Mouse (Mus musculus): Measurements from ENCODE around the gene 2310061I04Rik. TPM values are rescaled to one million over a fixed set of nuclear protein-coding genes. Genes with fewer than 3 reads are reported as not detected.

The 2310061I04Rik gene
- polyA plus RNA-seq, 1 experiment from 2014 or later = 28.5 TPM

MicroRNA genes within 50 kb of the gene (microRNA counts, 519-probe panel; counts per million panel counts)
- microRNA mmu-miR-1894-3p = 171 counts per million, percentile 57 among the panel's probes with 10 or more counts
- microRNA mmu-miR-1894-5p = 171 counts per million, percentile 57 among the panel's probes with 10 or more counts

Small RNAs within 50 kb of the gene (microRNA-seq; reads per million reads assigned to microRNA genes)
- gene Gm28033 (2.1 reads per million), gene Mir1894 (not detected)

Other genes starting within 250 kb of the 2310061I04Rik start
- gene Vars2, start 229.8 kb downstream of the 2310061I04Rik start, polyA plus RNA-seq (2014; fragmentation: Nextera tagmentation; extraction: Ambion mirVana) = 13.1 and 15.0 TPM in 2 replicates
- gene Gtf2h4, start 223.7 kb downstream of the 2310061I04Rik start, polyA plus RNA-seq (2014; fragmentation: Nextera tagmentation; extraction: Ambion mirVana) = 42.9 and 46.1 TPM in 2 replicates
- gene Ddr1, start 192.8 kb downstream of the 2310061I04Rik start, polyA plus RNA-seq (2014; fragmentation: Nextera tagmentation; extraction: Ambion mirVana) = 95.8 and 98.1 TPM in 2 replicates
- 2.0 and 2.8 TPM in 2 replicates for gene Ier3, start 75.7 kb downstream of the 2310061I04Rik start, polyA plus RNA-seq (2014; fragmentation: Nextera tagmentation; extraction: Ambion mirVana)
- gene Flot1, start 74.2 kb downstream of the 2310061I04Rik start, polyA plus RNA-seq (2014; fragmentation: Nextera tagmentation; extraction: Ambion mirVana) = 48.5 and 52.3 TPM in 2 replicates
- gene Tubb5, start 59.1 kb downstream of the 2310061I04Rik start, polyA plus RNA-seq (2014; fragmentation: Nextera tagmentation; extraction: Ambion mirVana) = 1,543 and 1,545 TPM in 2 replicates
- 15.0 and 18.3 TPM in 2 replicates for gene Mdc1, start 55.9 kb downstream of the 2310061I04Rik start, polyA plus RNA-seq (2014; fragmentation: Nextera tagmentation; extraction: Ambion mirVana)
- gene Nrm, start 36.1 kb downstream of the 2310061I04Rik start, polyA plus RNA-seq (2014; fragmentation: Nextera tagmentation; extraction: Ambion mirVana) = 47.3 and 50.3 TPM in 2 replicates
- 34.9 and 39.3 TPM in 2 replicates for gene Ppp1r18, start 31.8 kb downstream of the 2310061I04Rik start, polyA plus RNA-seq (2014; fragmentation: Nextera tagmentation; extraction: Ambion mirVana)
- 42.9 and 51.3 TPM in 2 replicates for gene Dhx16, start 17.6 kb downstream of the 2310061I04Rik start, polyA plus RNA-seq (2014; fragmentation: Nextera tagmentation; extraction: Ambion mirVana)
- 213 and 214 TPM in 2 replicates for gene Atat1, start 12.6 kb upstream of the 2310061I04Rik start, polyA plus RNA-seq (2014; fragmentation: Nextera tagmentation; extraction: Ambion mirVana)
- 67.9 and 72.0 TPM in 2 replicates for gene Mrps18b, start 19.0 kb upstream of the 2310061I04Rik start, polyA plus RNA-seq (2014; fragmentation: Nextera tagmentation; extraction: Ambion mirVana)
- 48.9 and 49.3 TPM in 2 replicates for gene Ppp1r10, start 19.0 kb upstream of the 2310061I04Rik start, polyA plus RNA-seq (2014; fragmentation: Nextera tagmentation; extraction: Ambion mirVana)
- gene Abcf1, start 72.3 kb upstream of the 2310061I04Rik start, polyA plus RNA-seq (2014; fragmentation: Nextera tagmentation; extraction: Ambion mirVana) = 103 and 113 TPM in 2 replicates
- gene Gnl1, start 82.4 kb upstream of the 2310061I04Rik start, polyA plus RNA-seq (2014; fragmentation: Nextera tagmentation; extraction: Ambion mirVana) = 35.7 and 36.5 TPM in 2 replicates
- gene Prr3, start 82.8 kb upstream of the 2310061I04Rik start, polyA plus RNA-seq (2014; fragmentation: Nextera tagmentation; extraction: Ambion mirVana) = 39.3 and 44.4 TPM in 2 replicates
- gene H2-T24, start 123.1 kb upstream of the 2310061I04Rik start, polyA plus RNA-seq (2014; fragmentation: Nextera tagmentation; extraction: Ambion mirVana) = 3.5 and 3.6 TPM in 2 replicates
- gene H2-T23, start 135.4 kb upstream of the 2310061I04Rik start, polyA plus RNA-seq (2014; fragmentation: Nextera tagmentation; extraction: Ambion mirVana) = 2.7 and 3.0 TPM in 2 replicates
- 9.2 and 10.2 TPM in 2 replicates for gene H2-T22, start 145.3 kb upstream of the 2310061I04Rik start, polyA plus RNA-seq (2014; fragmentation: Nextera tagmentation; extraction: Ambion mirVana)
- gene Gm6034, start 145.5 kb upstream of the 2310061I04Rik start, polyA plus RNA-seq (2014; fragmentation: Nextera tagmentation; extraction: Ambion mirVana) = not detected in 2 replicates
- gene Gm11127, start 160.9 kb upstream of the 2310061I04Rik start, polyA plus RNA-seq (2014; fragmentation: Nextera tagmentation; extraction: Ambion mirVana) = not detected in 2 replicates
- not detected in 2 replicates for gene Gm19684, start 224.2 kb upstream of the 2310061I04Rik start, polyA plus RNA-seq (2014; fragmentation: Nextera tagmentation; extraction: Ambion mirVana)
- gene Gm7030, start 232.0 kb upstream of the 2310061I04Rik start, polyA plus RNA-seq (2014; fragmentation: Nextera tagmentation; extraction: Ambion mirVana) = not detected in 2 replicates